In the genomic region with DNA sequence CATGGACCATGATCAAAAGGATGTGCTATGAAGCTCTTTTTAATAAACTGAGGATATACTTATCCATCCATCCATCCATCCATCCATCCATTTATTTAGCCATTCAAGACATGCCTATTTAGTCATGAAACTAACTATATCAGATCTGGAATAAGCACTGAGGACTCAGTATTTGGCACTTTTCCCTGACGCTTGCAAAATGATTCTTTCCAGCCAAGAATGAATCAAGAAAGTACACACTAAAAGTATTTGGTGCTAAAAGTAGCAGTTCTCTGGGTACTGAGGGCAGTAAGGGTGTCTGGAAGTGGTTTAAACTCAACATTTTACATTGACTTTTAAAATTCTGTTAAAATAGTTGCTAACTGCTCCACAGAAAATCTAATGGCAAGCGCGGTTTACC, we compare ENCODE assay signal across 21 mouse cellular contexts.
DNase-seq lines count a peak whose midpoint lies in the region; ATAC-seq and TF ChIP-seq lines count a peak whose summit lies in the region.
"Had no signal": no experiment of that assay in that cellular context is flagged by ENCODE, and none has a peak within 500 bp of the region (broad histone marks: within the 10 kb centered on the region; RNA-seq: fewer than 3 reads in every experiment).

No protein-coding gene starts in this region.

- H3K36me3 ChIP-seq in liver, adult 2 months (ENCODE audit: control insufficient read depth, insufficient read depth, low read length), result no peaks in the 10 kb centered on the region
- no peaks in the 10 kb centered on the region for H3K36me3 ChIP-seq in liver, embryonic 12.5 days
- no peaks in the 10 kb centered on the region for H3K36me3 ChIP-seq in lung, postnatal 0 days (ENCODE audit: insufficient read depth, low read length)
- H3K36me3 ChIP-seq: heart, embryonic 13.5 days; hindbrain, embryonic 15.5 days; intestine, embryonic 15.5 days; midbrain, embryonic 15.5 days had no signal

- no peaks in the 10 kb centered on the region for H3K79me2 ChIP-seq in liver, adult 2 months (ENCODE audit: control insufficient read depth, insufficient read depth, low read length)

- no peaks in the 10 kb centered on the region for H3K4me1 ChIP-seq in liver, adult 2 months (ENCODE audit: control insufficient read depth, insufficient read depth, low read length)
- no peaks in the 10 kb centered on the region for H3K4me1 ChIP-seq in liver, embryonic 12.5 days
- H3K4me1 ChIP-seq in lung, postnatal 0 days (ENCODE audit: insufficient read depth, low read depth, low read length), result no peaks in the 10 kb centered on the region
- H3K4me1 ChIP-seq in cerebellum, adult 2 months (ENCODE audit: control insufficient read depth, insufficient read depth, low read length), result no peaks in the 10 kb centered on the region
- H3K4me1 ChIP-seq: heart, embryonic 13.5 days; hindbrain, embryonic 15.5 days; intestine, embryonic 15.5 days; megakaryocyte, embryonic 14.5 days; midbrain, embryonic 15.5 days had no signal

- no peak for ATAC-seq in liver, embryonic 12.5 days
- ATAC-seq in lung, postnatal 0 days, result no peak
- ATAC-seq in megakaryocyte, adult 5-6 weeks (ENCODE audit: poor library complexity, severe bottlenecking), result no peak
- ATAC-seq: activated CD4-positive, CD25-positive, alpha-beta regulatory T cell, adult 4 months; CD4-positive, CD25-positive, alpha-beta regulatory T cell, adult 4 months; intestine, embryonic 15.5 days; midbrain, embryonic 15.5 days had no signal

- no peak overlapping the region for H3K27ac ChIP-seq in liver, adult 2 months (replicated peaks; ENCODE audit: insufficient read depth, low read depth, low read length)
- H3K27ac ChIP-seq in liver, embryonic 12.5 days, result no peak overlapping the region
- no peak overlapping the region for H3K27ac ChIP-seq in lung, postnatal 0 days (ENCODE audit: low read length)
- H3K27ac ChIP-seq in cerebellum, adult 2 months (ENCODE audit: insufficient read depth, low read length), result no peak overlapping the region
- H3K27ac ChIP-seq: heart, embryonic 13.5 days; hindbrain, embryonic 15.5 days; intestine, embryonic 15.5 days; midbrain, embryonic 15.5 days had no signal

- TF ChIP-seq CTCF in liver, adult 2 months (IDR thresholded peaks at IDR 0.05; ENCODE audit: low read depth, low read length), result no peak
- TF ChIP-seq CTCF in lung, postnatal 0 days (IDR thresholded peaks at IDR 0.05), result no peak
- TF ChIP-seq CTCF in cerebellum, adult 2 months (IDR thresholded peaks at IDR 0.05; ENCODE audit: borderline replicate concordance, insufficient read depth, low read depth, low read length), result no peak

- TF ChIP-seq POLR2A in liver, adult 2 months (IDR thresholded peaks at IDR 0.05; ENCODE audit: extremely low read depth, insufficient read depth, low read length), result no peak
- TF ChIP-seq POLR2A in cerebellum, adult 2 months (IDR thresholded peaks at IDR 0.05; ENCODE audit: borderline replicate concordance, insufficient read depth, low read length), result no peak

- no peak overlapping the region for H3K9ac ChIP-seq in liver, adult 2 months (ENCODE audit: low read depth, low read length)
- no peak overlapping the region for H3K9ac ChIP-seq in liver, embryonic 12.5 days
- H3K9ac ChIP-seq in lung, postnatal 0 days (replicated peaks; ENCODE audit: low read depth), result no peak overlapping the region
- H3K9ac ChIP-seq: heart, embryonic 13.5 days; hindbrain, embryonic 15.5 days; intestine, embryonic 15.5 days; midbrain, embryonic 15.5 days had no signal

- WGBS in liver, adult 2 months, result 84% methylated on average over 3 of the region's 3 CpGs
- WGBS in liver, embryonic 12.5 days (ENCODE audit: insufficient replicate concordance), result 78% methylated on average over 3 of the region's 3 CpGs
- 67% methylated on average over 3 of the region's 3 CpGs for WGBS in lung, postnatal 0 days
- 91% methylated on average over 3 of the region's 3 CpGs for WGBS in cerebellum, adult 2 months

- H3K4me2 ChIP-seq in liver, embryonic 12.5 days, result no peak overlapping the region
- H3K4me2 ChIP-seq in lung, postnatal 0 days (replicated peaks; ENCODE audit: low read depth, low read length), result no peak overlapping the region
- H3K4me2 ChIP-seq: heart, embryonic 13.5 days; hindbrain, embryonic 15.5 days; intestine, embryonic 15.5 days; midbrain, embryonic 15.5 days had no signal

- H3K4me3 ChIP-seq in liver, adult 2 months (ENCODE audit: insufficient read depth, low read depth, low read length), result no peak overlapping the region
- H3K4me3 ChIP-seq in liver, embryonic 12.5 days, result no peak overlapping the region
- no peak overlapping the region for H3K4me3 ChIP-seq in lung, postnatal 0 days (ENCODE audit: low read depth, low read length)
- no peak overlapping the region for H3K4me3 ChIP-seq in cerebellum, adult 2 months (replicated peaks; ENCODE audit: insufficient read depth, low read depth, low read length)
- H3K4me3 ChIP-seq: heart, embryonic 13.5 days; hindbrain, embryonic 15.5 days; intestine, embryonic 15.5 days; megakaryocyte, embryonic 14.5 days; midbrain, embryonic 15.5 days; myocyte had no signal

- H3K27me3 ChIP-seq in liver, adult 2 months (ENCODE audit: control insufficient read depth, insufficient read depth, low read length), result no peaks in the 10 kb centered on the region
- no peaks in the 10 kb centered on the region for H3K27me3 ChIP-seq in liver, embryonic 12.5 days (replicated peaks)
- no peaks in the 10 kb centered on the region for H3K27me3 ChIP-seq in lung, postnatal 0 days (replicated peaks; ENCODE audit: insufficient read depth, low read length)
- H3K27me3 ChIP-seq in cerebellum, adult 2 months (ENCODE audit: control insufficient read depth, insufficient read depth, low read length), result no peaks in the 10 kb centered on the region
- H3K27me3 ChIP-seq: heart, embryonic 13.5 days; hindbrain, embryonic 15.5 days; intestine, embryonic 15.5 days; midbrain, embryonic 15.5 days had no signal

- DNase-seq in adrenal gland, postnatal 10 days, result peak; percentile 26
- DNase-seq in adrenal gland, postnatal 14 days, result no peak
- DNase-seq in liver, adult 2 months (ENCODE audit: extremely low read depth, low read depth, low spot score), result peak; percentile 28
- peak; percentile 31 for DNase-seq in lung, postnatal 0 days (ENCODE audit: low spot score)
- no peak for DNase-seq in cerebellum, adult 2 months
- no peak for DNase-seq in cerebellum, adult 9-11 months
- DNase-seq: adrenal gland, postnatal 36 days; cerebellum, adult 8-10 months; heart, adult 11 months; liver; thymus, adult 18-20 months had no signal

- no peak for TF ChIP-seq EP300 in lung, postnatal 0 days (IDR thresholded peaks at IDR 0.05)

- H3K9me3 ChIP-seq in liver, embryonic 12.5 days (replicated peaks), result no peaks in the 10 kb centered on the region
- H3K9me3 ChIP-seq in lung, postnatal 0 days (ENCODE audit: low read length), result no peaks in the 10 kb centered on the region
- H3K9me3 ChIP-seq: heart, embryonic 13.5 days; hindbrain, embryonic 15.5 days; intestine, embryonic 15.5 days; megakaryocyte, embryonic 14.5 days; midbrain, embryonic 15.5 days had no signal

Comparison
In these comparisons a context has a peak if more than half of its experiments do, and no peak if none do; other contexts are left out.
1. DNase-seq: peak in adrenal gland, postnatal 10 days (single experiment), liver, adult 2 months (single experiment) and lung, postnatal 0 days (single experiment); none in adrenal gland, postnatal 14 days (single experiment), cerebellum, adult 2 months (0 of 2) and cerebellum, adult 9-11 months (single experiment).